In genomic region chr14:20094942-20095341, GRCm38 (mm10) we compare ENCODE assay signal across 30 mouse cellular contexts. TPM values are rescaled to one million over a fixed set of nuclear protein-coding genes. Genes with fewer than 3 reads are reported as not detected.
DNase-seq lines count a peak whose midpoint lies in the region; ATAC-seq and TF ChIP-seq lines count a peak whose summit lies in the region.
"Had no signal": no experiment of that assay in that cellular context is flagged by ENCODE, and none has a peak within 500 bp of the region (broad histone marks: within the 10 kb centered on the region; RNA-seq: fewer than 3 reads in every experiment).

No protein-coding gene starts in this region.

- H3K4me1 ChIP-seq in kidney, embryonic 14.5 days (ENCODE audit: control insufficient read depth, insufficient read depth, low read length): no peaks in the 10 kb centered on the region
- no peaks in the 10 kb centered on the region for H3K4me1 ChIP-seq in kidney, postnatal 0 days (replicated peaks; ENCODE audit: insufficient read depth, low read length)
- H3K4me1 ChIP-seq in kidney, embryonic 15.5 days: no peaks in the 10 kb centered on the region
- no peaks in the 10 kb centered on the region for H3K4me1 ChIP-seq in lung, postnatal 0 days (ENCODE audit: insufficient read depth, low read depth, low read length)
- peaks cover 8% of the 10 kb centered on the region for H3K4me1 ChIP-seq in lung, adult 2 months (ENCODE audit: control insufficient read depth, insufficient read depth, low read length)
- no peaks in the 10 kb centered on the region for H3K4me1 ChIP-seq in thymus, adult 2 months (replicated peaks; ENCODE audit: control insufficient read depth, insufficient read depth, low read length)
- H3K4me1 ChIP-seq: embryonic facial prominence, embryonic 10.5 days; embryonic facial prominence, embryonic 13.5 days; forebrain, embryonic 10.5 days; forebrain, embryonic 15.5 days; heart, embryonic 15.5 days; hindbrain, embryonic 10.5 days; hindbrain, embryonic 13.5 days had no signal

- TF ChIP-seq EP300 in lung, postnatal 0 days (IDR thresholded peaks at IDR 0.05): peak; percentile 92

- no peak overlapping the region for H3K4me3 ChIP-seq in kidney, embryonic 14.5 days (ENCODE audit: low read length)
- no peak overlapping the region for H3K4me3 ChIP-seq in kidney, postnatal 0 days (replicated peaks; ENCODE audit: low read depth, low read length)
- H3K4me3 ChIP-seq in kidney, embryonic 15.5 days (replicated peaks): no peak overlapping the region
- H3K4me3 ChIP-seq in lung, postnatal 0 days (ENCODE audit: low read depth, low read length): no peak overlapping the region
- no peak overlapping the region for H3K4me3 ChIP-seq in lung, adult 2 months (replicated peaks; ENCODE audit: extremely low read depth, low read depth, low read length)
- H3K4me3 ChIP-seq in thymus, adult 2 months (ENCODE audit: control insufficient read depth, insufficient read depth, low read length): no peak overlapping the region
- H3K4me3 ChIP-seq: embryonic facial prominence, embryonic 10.5 days; embryonic facial prominence, embryonic 13.5 days; forebrain, embryonic 10.5 days; forebrain, embryonic 15.5 days; heart, embryonic 12.5 days; heart, embryonic 15.5 days; hindbrain, embryonic 10.5 days; hindbrain, embryonic 13.5 days had no signal

- H3K9ac ChIP-seq in kidney, embryonic 14.5 days (ENCODE audit: low read depth, low read length): no peak overlapping the region
- no peak overlapping the region for H3K9ac ChIP-seq in kidney, postnatal 0 days (ENCODE audit: low read depth, low read length)
- H3K9ac ChIP-seq in kidney, embryonic 15.5 days: no peak overlapping the region
- no peak overlapping the region for H3K9ac ChIP-seq in lung, postnatal 0 days (replicated peaks; ENCODE audit: low read depth)
- H3K9ac ChIP-seq: embryonic facial prominence, embryonic 13.5 days; forebrain, embryonic 15.5 days; heart, embryonic 12.5 days; heart, embryonic 15.5 days; hindbrain, embryonic 13.5 days had no signal

- DNase-seq in kidney, adult 11 months: peak; percentile 23
- peak; percentile 64 for DNase-seq in kidney, postnatal 0 days (ENCODE audit: low spot score)
- DNase-seq in lung, postnatal 0 days (ENCODE audit: low spot score): peak; percentile 47
- DNase-seq in lung, adult 2 months: no peak
- no peak for DNase-seq in thymus, adult 2 months
- DNase-seq: adrenal gland, adult 2 months; adrenal gland, postnatal 14 days; B cell, adult 2 months; cerebellum, adult 11-12 months; cerebellum, adult 8-10 months; cerebellum, postnatal 10 days; cerebellum, postnatal 36 days; embryo, embryonic 11 days; gastrocnemius, postnatal 25 days; heart, adult 18-20 months; heart, postnatal 10 days; heart, postnatal 36 days had no signal

- H3K27ac ChIP-seq in kidney, embryonic 14.5 days (ENCODE audit: low read depth, low read length): no peak overlapping the region
- no peak overlapping the region for H3K27ac ChIP-seq in kidney, postnatal 0 days
- H3K27ac ChIP-seq in kidney, embryonic 15.5 days: no peak overlapping the region
- no peak overlapping the region for H3K27ac ChIP-seq in lung, postnatal 0 days (ENCODE audit: low read length)
- no peak overlapping the region for H3K27ac ChIP-seq in thymus, adult 2 months (ENCODE audit: control insufficient read depth, insufficient read depth, low read length)
- H3K27ac ChIP-seq: embryonic facial prominence, embryonic 10.5 days; embryonic facial prominence, embryonic 13.5 days; forebrain, embryonic 10.5 days; forebrain, embryonic 15.5 days; heart, embryonic 15.5 days; hindbrain, embryonic 10.5 days; hindbrain, embryonic 13.5 days had no signal

- H3K36me3 ChIP-seq in kidney, embryonic 14.5 days (ENCODE audit: control insufficient read depth, insufficient read depth, low read length): no peaks in the 10 kb centered on the region
- no peaks in the 10 kb centered on the region for H3K36me3 ChIP-seq in kidney, postnatal 0 days (ENCODE audit: insufficient read depth, low read length)
- H3K36me3 ChIP-seq in kidney, embryonic 15.5 days: no peaks in the 10 kb centered on the region
- no peaks in the 10 kb centered on the region for H3K36me3 ChIP-seq in lung, postnatal 0 days (ENCODE audit: insufficient read depth, low read length)
- no peaks in the 10 kb centered on the region for H3K36me3 ChIP-seq in thymus, adult 2 months (ENCODE audit: control insufficient read depth, insufficient read depth, low read length)
- H3K36me3 ChIP-seq: embryonic facial prominence, embryonic 10.5 days; embryonic facial prominence, embryonic 13.5 days; forebrain, embryonic 10.5 days; forebrain, embryonic 15.5 days; G1E; heart, embryonic 12.5 days; heart, embryonic 15.5 days; hindbrain, embryonic 10.5 days; hindbrain, embryonic 13.5 days had no signal

- TF ChIP-seq POLR2A in lung, adult 2 months (IDR thresholded peaks at IDR 0.05; ENCODE audit: borderline replicate concordance, extremely low read depth, low read depth, low read length): no peak
- TF ChIP-seq POLR2A in thymus, adult 2 months (IDR thresholded peaks at IDR 0.05; ENCODE audit: control insufficient read depth, extremely low read depth, insufficient read depth, low read length, poor library complexity): no peak

- 42% methylated on average over 5 of the region's 5 CpGs for WGBS in kidney, embryonic 14.5 days
- 24% methylated on average over 5 of the region's 5 CpGs for WGBS in kidney, postnatal 0 days
- WGBS in kidney, embryonic 15.5 days: 40% methylated on average over 5 of the region's 5 CpGs
- 37% methylated on average over 5 of the region's 5 CpGs for WGBS in lung, postnatal 0 days
- WGBS in lung, adult 2 months: 28% methylated on average over 5 of the region's 5 CpGs
- 28% methylated on average over 5 of the region's 5 CpGs for WGBS in thymus, adult 2 months

- H3K4me2 ChIP-seq in kidney, embryonic 14.5 days (replicated peaks; ENCODE audit: low read depth, low read length): no peak overlapping the region
- no peak overlapping the region for H3K4me2 ChIP-seq in kidney, postnatal 0 days (ENCODE audit: low read length)
- H3K4me2 ChIP-seq in kidney, embryonic 15.5 days: no peak overlapping the region
- no peak overlapping the region for H3K4me2 ChIP-seq in lung, postnatal 0 days (replicated peaks; ENCODE audit: low read depth, low read length)
- H3K4me2 ChIP-seq: embryonic facial prominence, embryonic 13.5 days; forebrain, embryonic 15.5 days; heart, embryonic 12.5 days; heart, embryonic 15.5 days; hindbrain, embryonic 13.5 days had no signal

- no peak for TF ChIP-seq CTCF in kidney, postnatal 0 days (IDR thresholded peaks at IDR 0.05; ENCODE audit: low read depth)
- TF ChIP-seq CTCF in lung, postnatal 0 days (IDR thresholded peaks at IDR 0.05): no peak
- no peak for TF ChIP-seq CTCF in lung, adult 2 months (IDR thresholded peaks at IDR 0.05; ENCODE audit: insufficient read depth, low read length)
- no peak for TF ChIP-seq CTCF in thymus, adult 2 months (IDR thresholded peaks at IDR 0.05; ENCODE audit: borderline replicate concordance, control insufficient read depth, extremely low read depth, insufficient read depth, low read length, poor library complexity)

- no peaks in the 10 kb centered on the region for H3K9me3 ChIP-seq in kidney, embryonic 14.5 days (ENCODE audit: control insufficient read depth, low read length)
- H3K9me3 ChIP-seq in kidney, postnatal 0 days (replicated peaks; ENCODE audit: low read length): no peaks in the 10 kb centered on the region
- no peaks in the 10 kb centered on the region for H3K9me3 ChIP-seq in kidney, embryonic 15.5 days (replicated peaks)
- no peaks in the 10 kb centered on the region for H3K9me3 ChIP-seq in lung, postnatal 0 days (ENCODE audit: low read length)
- H3K9me3 ChIP-seq: embryonic facial prominence, embryonic 10.5 days; embryonic facial prominence, embryonic 13.5 days; forebrain, embryonic 10.5 days; forebrain, embryonic 15.5 days; G1E; heart, embryonic 12.5 days; heart, embryonic 15.5 days; hindbrain, embryonic 10.5 days; hindbrain, embryonic 13.5 days had no signal

- H3K27me3 ChIP-seq in kidney, embryonic 14.5 days (ENCODE audit: control insufficient read depth, insufficient read depth, low read length): no peaks in the 10 kb centered on the region
- no peaks in the 10 kb centered on the region for H3K27me3 ChIP-seq in kidney, postnatal 0 days (ENCODE audit: insufficient read depth, low read length)
- no peaks in the 10 kb centered on the region for H3K27me3 ChIP-seq in kidney, embryonic 15.5 days
- no peaks in the 10 kb centered on the region for H3K27me3 ChIP-seq in lung, postnatal 0 days (replicated peaks; ENCODE audit: insufficient read depth, low read length)
- H3K27me3 ChIP-seq in thymus, adult 2 months (ENCODE audit: control insufficient read depth, insufficient read depth, low read length): no peaks in the 10 kb centered on the region
- H3K27me3 ChIP-seq: embryonic facial prominence, embryonic 13.5 days; forebrain, embryonic 15.5 days; heart, embryonic 12.5 days; heart, embryonic 15.5 days had no signal

- ATAC-seq in kidney, embryonic 14.5 days (ENCODE audit: low FRiP score, low TSS enrichment): no peak
- ATAC-seq in kidney, postnatal 0 days (replicated peaks; ENCODE audit: low FRiP score, low read depth): no peak
- no peak for ATAC-seq in kidney, embryonic 15.5 days (replicated peaks; ENCODE audit: low FRiP score)
- ATAC-seq in lung, postnatal 0 days: peak; percentile 56
- ATAC-seq: forebrain, embryonic 15.5 days; hindbrain, embryonic 16.5 days; Patski had no signal

RNA-seq across cellular contexts. Expression of gene Saysd1, which starts 43.4 kb away (rescaled TPM):
- polyA plus RNA-seq in kidney, embryonic 14.5 days (2014; fragmentation: Nextera tagmentation; extraction: Ambion mirVana): 11.2 and 13.7 TPM in 2 replicates
- 18.1 and 19.3 TPM in 2 replicates for polyA plus RNA-seq in kidney, postnatal 0 days (2015; fragmentation: Nextera tagmentation; extraction: Ambion mirVana)
- polyA plus RNA-seq in kidney, embryonic 15.5 days (2015; fragmentation: Nextera tagmentation; extraction: Ambion mirVana): 11.1 and 12.3 TPM in 2 replicates
- polyA plus RNA-seq in lung, postnatal 0 days (2015; fragmentation: Nextera tagmentation; extraction: Ambion mirVana): 18.6 and 18.9 TPM in 2 replicates
- polyA plus RNA-seq in lung, adult 2 months (2012; rRNA removed): 9.9 and 11.9 TPM in 2 replicates
- 12.8 and 14.6 TPM in 2 replicates for polyA plus RNA-seq in thymus, adult 2 months (2012; rRNA removed)

Comparison
In these comparisons a context has a peak if more than half of its experiments do, and no peak if none do; other contexts are left out.
1. DNase-seq: peak in kidney, adult 11 months (single experiment), kidney, postnatal 0 days (single experiment) and lung, postnatal 0 days (single experiment); none in lung, adult 2 months (single experiment) and thymus, adult 2 months (single experiment).